Mouse (Mus musculus): ENCODE data around the gene Slc35g3.

Gene Slc35g3

DNA sequence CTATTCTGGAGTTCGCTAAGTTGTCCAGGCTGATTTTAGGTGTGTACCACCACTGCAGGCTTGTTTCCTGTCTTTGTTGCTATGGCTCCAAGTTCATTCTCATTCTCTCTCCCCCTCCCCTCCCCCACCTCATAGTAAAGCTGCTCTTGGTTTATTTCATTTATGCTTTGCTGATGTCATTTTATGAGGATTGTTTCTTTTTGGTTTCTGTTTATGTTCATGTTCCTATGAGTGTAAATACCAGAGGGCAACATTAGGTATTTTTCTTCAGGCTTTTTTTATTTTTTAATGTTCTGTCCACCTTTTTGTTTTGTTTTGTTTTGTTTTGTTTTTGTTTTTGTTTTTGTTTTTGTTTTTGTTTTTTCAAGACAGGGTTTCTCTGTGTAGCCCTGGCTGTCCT lies at the start of gene Slc35g3:
Gene Slc35g3 (minus strand): TSS at position 101 of the 400 bp plus-strand sequence.
- no peak for DNase-seq

GRCm38 (mm10) chr11:69810280-69810679 lies 48.5 kb upstream of the Slc35g3 start:
- no peak for DNase-seq

DNA sequence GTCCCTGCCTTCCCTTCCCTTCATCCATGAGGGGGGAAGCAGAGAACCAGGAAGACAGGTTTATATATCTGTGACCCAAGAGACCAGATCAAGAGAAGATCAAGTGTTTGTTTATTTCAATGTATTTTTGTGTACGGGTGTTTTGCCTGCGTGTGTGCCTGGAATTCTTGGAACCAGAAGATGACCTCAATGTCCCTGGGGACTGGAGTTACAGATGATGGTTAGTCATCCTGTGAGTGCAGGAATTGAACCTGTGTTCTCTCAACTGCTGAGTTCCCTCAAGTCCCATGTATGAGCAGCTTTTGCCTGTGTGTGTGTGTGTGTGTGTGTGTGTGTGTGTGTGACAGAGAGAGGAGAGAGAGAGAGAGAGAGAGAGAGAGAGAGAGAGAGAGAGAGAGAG lies 45.9 kb upstream of the Slc35g3 start:
- no peak for DNase-seq

DNA sequence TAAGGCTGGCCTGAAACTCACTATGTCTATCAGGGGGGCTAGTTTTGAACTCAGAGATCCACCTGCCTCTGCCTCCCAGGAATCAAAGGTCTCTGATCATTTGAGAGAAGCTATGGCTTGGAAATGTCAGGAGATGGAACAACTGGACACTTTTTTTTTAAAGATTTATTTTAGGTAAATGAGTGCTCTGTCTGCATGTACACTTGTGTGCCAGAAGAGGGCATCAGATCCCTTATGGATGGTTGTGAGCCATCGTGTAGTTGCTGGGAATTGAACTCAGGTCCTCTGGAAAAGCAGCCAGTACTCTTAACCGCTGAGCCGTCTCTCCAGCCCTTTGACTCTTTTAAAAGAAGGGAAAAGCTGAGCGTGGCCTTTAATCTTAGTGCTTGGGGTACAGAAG lies 44.6 kb upstream of the Slc35g3 start:
- no peak for DNase-seq

GRCm38 (mm10) chr11:69804972-69805909 lies 43.5 kb upstream of the Slc35g3 start, which contains the start of gene Tmem102:
Gene Tmem102, minus strand, starts transcription at chr11:69805624.
- DNase-seq, result no peak

DNA sequence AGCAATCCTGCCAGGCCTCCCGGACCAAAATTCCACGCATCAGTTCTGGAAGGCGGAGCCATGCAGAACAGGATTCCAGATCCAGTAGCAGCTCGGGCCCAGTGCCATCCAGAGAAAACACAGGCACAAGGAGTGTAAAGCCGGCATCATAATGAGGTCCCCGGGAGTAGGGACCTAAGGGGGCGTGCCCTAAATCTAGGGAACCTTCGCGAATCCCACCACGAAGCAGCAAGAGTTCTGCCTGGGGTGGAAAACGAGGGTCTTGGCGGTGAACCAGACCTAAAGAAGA lies 42.8 kb upstream of the Slc35g3 start:
- DNase-seq, result no peak

- peak; percentile 44 for DNase-seq
Measured at GRCm38 (mm10) chr11:69803786-69804651, 42.3 kb upstream of the Slc35g3 start.

- DNase-seq, result no peak
Measured at GRCm38 (mm10) chr11:69803328-69803727, 41.6 kb upstream of the Slc35g3 start.

DNA sequence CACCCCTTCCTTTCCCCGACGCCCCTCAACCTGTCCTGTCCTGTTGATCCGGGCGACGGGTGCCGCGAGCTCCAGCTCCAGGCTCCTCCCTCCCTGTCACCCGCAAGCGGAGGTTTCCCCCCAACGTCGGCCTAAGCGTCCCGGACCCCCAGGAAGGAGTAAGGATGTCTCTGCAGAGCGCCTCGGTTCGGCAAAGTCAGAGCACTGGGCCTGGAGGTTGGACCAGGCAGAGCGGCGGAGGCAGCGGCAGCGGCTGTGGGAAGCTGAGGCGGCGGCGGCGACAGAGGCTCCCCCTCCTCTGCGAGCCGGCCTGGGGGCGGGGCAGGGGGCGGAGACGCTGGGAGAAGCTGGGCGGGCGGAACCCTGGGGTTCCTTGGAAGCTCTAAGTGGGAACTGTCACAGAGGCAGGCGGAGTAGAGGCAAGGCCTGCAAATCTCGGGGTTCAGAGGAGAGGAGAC lies 40.9 kb upstream of the Slc35g3 start:
- peak; percentile 48 for DNase-seq

GRCm38 (mm10) chr11:69801379-69801977 lies 39.7 kb upstream of the Slc35g3 start, which contains the start of gene Fgf11:
Gene Fgf11, minus strand, starts transcription at chr11:69801857.
- DNase-seq, result no peak

GRCm38 (mm10) chr11:69800392-69801197 lies 38.8 kb upstream of the Slc35g3 start:
- DNase-seq, result no peak

GRCm38 (mm10) chr11:69800138-69800391 lies 38.3 kb upstream of the Slc35g3 start:
- DNase-seq, result no peak

- no peak for DNase-seq
Measured at GRCm38 (mm10) chr11:69799394-69800137, 37.8 kb upstream of the Slc35g3 start.

- DNase-seq, result no peak
Measured at GRCm38 (mm10) chr11:69797924-69798323, 36.2 kb upstream of the Slc35g3 start.

- no peak for DNase-seq
Measured at GRCm38 (mm10) chr11:69795983-69796435, 34.2 kb upstream of the Slc35g3 start.

GRCm38 (mm10) chr11:69795168-69795982 lies 33.6 kb upstream of the Slc35g3 start, which contains the start of gene Chrnb1:
Gene Chrnb1, minus strand, starts transcription at chr11:69795943.
- peak; percentile 84 for DNase-seq

DNA sequence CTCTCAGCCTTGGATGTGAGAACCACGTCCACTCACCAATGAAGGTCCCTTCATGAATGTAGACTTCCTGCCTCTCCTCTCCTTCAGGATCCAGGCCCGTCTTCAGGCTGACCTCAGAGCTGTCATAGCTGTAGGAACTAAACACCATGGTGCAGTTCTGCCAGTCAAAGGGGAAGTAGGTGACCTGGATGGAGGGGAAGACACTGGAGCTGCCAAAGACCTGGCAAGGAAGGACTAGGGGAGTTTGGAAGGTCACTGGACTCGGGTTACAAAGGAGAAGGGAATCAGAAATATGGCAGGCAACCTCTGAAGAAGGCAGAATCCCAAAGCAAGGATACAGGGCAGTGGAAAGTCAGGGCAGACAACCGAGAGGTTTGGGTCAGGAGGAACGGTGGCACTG lies 31.7 kb upstream of the Slc35g3 start:
- no peak for DNase-seq

- DNase-seq, result no peak
Measured at GRCm38 (mm10) chr11:69791420-69791819, 29.7 kb upstream of the Slc35g3 start.

GRCm38 (mm10) chr11:69789431-69789830 lies 27.7 kb upstream of the Slc35g3 start:
- no peak for DNase-seq

DNA sequence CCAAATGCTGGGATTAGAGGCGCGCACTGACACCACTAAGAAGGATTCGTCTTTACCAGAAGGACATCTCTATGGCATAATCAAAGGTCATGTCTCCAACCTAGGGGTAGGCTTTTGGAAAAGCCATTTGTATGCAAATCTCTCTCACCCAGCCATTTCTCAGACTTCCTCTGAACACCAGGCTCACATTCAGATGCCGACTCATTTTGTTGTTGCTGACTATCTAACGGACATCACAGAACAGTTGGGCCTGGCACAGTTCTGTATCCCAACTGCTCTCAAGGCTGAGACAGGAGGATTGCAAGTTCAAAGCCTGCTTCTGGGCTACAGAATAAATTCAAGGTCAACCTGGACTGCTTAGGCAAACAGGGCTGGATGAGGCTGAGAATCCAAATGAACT lies 25.5 kb upstream of the Slc35g3 start:
- DNase-seq, result no peak

- no peak for DNase-seq
Measured at GRCm38 (mm10) chr11:69784793-69785272, 23.1 kb upstream of the Slc35g3 start.

Measured in cerebellum, adult 8-10 months (tissue).